Mouse (Mus musculus) spleen, adult 2 months (tissue): ENCODE data around the gene Crybg2.

ENCODE experiments used
- CTCF ChIP-seq: fragments of 200-500 bp; IDR thresholded peaks from 2 replicates; pipeline ENCODE4 v1.5.1; 2011; ENCODE audit warnings: mild to moderate bottlenecking, inconsistent platforms; ENCODE audit not compliant: insufficient read depth, insufficient read length, insufficient replicate concordance; ENCODE audit errors: extremely low read depth
- POLR2A ChIP-seq: fragments of 200-500 bp; IDR thresholded peaks from 2 replicates; pipeline ENCODE4 v1.6.1; 2011; ENCODE audit warnings: low read depth, low read length, inconsistent platforms

GRCm38 (mm10) chr4:134067833-134068544, 7.4 kb downstream of the Crybg2 start:
- TF ChIP-seq CTCF: no peak
- TF ChIP-seq POLR2A: no peak
